Mouse (Mus musculus) fibroblast of lung, adult 2 months (primary cell): ENCODE measurements around the gene Slit2.

ENCODE experiments used
- DNase-seq: peaks from one replicate; pipeline ENCODE4 v3.0.0-alpha.2; 2011; ENCODE audit warnings: low read depth

Slit2 gene

GRCm38 (mm10) chr5:48050637-48051314, 67.8 kb downstream of the Slit2 start:
- no peak for DNase-seq

- DNase-seq: no peak
Measured at GRCm38 (mm10) chr5:48058612-48059011, 75.7 kb downstream of the Slit2 start.

DNA sequence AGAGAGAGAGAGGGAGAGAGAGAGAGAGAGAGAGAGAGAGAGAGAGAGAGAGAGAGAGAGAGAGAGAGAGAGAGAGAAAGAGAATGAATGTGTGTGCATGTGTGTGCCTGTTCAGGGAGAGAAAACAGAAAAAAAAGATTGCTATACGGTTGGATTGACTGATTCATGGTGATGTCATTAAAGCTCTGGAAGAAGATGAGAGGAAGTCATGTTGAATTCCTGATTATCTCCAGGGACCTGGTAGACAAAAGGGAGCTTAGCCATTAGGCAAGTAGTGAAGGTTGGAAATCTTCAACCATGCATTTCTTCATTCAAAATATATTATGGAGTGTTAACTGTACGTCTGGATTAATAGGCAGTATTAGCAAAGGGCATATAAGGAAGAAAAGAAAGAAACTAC, 77.8 kb downstream of the Slit2 start:
- no peak for DNase-seq

DNA sequence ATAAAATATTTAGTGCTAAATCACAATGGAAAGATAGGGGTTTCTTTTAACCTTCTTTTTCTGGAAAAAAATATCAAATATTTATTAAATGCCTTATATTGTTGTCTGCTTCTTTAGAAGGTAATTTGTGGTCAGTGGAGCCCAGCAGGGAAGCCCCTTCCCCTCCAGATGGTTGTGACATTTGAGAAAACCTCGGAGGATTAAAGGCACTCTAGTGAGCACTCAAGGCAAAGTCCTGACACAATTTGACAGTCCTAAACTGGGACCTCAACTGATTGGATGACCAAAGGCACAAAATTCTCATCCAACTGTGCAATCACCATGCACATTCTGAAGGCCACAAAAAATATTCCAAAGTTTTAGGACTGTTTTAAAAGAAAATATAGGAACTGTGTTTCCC, 95.8 kb downstream of the Slit2 start:
- no peak for DNase-seq

DNA sequence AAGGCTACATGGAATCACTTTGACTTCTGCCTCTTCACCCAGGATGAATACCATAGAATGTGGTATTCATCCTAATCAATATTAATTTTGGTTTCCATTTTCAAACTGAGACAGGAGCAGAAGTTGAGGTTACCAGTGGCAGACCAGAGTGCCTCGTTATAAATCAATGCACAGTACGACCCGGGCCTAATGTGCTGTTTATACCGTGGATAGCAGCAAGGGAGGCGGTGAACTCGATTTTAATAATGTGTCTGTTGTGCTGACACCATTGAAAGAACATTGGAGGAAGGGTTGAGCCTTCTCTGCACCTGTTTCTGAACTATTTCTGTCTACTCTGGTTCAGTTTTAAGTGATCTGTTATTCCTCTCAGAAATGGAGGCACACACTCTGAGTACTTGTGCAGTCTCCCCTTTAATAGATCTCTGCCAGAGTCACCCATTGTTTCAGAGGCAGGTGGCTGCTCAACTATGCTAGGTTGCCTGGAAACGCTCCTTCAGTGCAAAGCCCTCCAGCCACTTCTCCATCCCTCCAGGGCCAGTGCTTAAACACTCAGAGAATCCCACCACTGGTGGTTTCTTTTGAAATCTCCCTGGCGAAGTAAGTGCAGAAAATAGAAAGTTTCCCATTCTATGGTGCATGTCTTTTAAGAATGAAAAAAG, 98.4 kb downstream of the Slit2 start:
- DNase-seq: no peak

DNA sequence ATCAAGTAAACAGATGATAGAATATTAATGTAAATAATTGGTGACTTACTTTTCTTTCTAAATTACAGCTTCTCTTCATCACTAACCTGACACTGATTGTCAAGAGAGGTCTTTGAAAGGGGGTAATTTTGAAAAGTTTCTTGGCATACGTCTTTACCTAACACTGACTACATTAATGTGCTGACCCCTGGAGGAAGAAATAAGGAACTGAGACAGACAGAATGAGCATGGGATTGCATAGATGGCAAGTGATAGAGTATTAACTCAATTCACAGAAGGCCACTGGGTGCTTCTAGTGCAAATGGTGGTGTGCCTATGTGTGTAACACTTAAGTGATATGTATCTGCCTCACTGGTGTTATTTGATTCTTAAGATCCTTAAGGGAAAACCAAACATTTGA, 130.5 kb downstream of the Slit2 start:
- no peak for DNase-seq

DNA sequence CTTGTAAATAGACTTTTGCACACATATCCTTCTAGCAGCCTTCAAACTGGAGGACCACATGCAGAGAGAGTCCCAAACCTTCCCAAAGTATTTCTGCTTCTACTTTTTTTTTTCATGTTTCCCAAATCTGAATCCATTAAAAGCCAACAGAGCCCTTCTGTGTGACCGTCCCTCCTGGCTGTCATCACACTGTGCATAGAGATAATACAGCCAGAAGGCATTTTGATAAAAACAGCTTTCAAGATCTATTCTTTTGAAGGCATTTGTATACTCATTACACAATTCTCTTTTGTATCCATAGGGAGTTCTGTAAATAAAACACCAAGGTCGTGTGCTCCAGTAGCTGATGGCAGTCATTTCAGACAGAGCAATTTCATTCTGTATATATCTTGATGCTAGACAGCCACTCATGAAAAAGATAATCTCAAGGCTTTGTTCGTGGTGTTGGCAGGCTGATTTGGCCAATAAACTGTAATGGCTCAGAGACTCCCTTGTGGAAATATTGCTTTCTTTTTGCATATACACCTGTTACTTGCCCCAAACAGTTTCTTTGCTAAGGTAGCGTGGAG, 132.1 kb downstream of the Slit2 start:
- DNase-seq: no peak

GRCm38 (mm10) chr5:48122651-48123050, 139.7 kb downstream of the Slit2 start:
- no peak for DNase-seq

- peak; percentile 31 for DNase-seq
Measured at GRCm38 (mm10) chr5:48125770-48126423, 143.0 kb downstream of the Slit2 start.

- no peak for DNase-seq
Measured at GRCm38 (mm10) chr5:48129981-48130380, 147.0 kb downstream of the Slit2 start.

DNA sequence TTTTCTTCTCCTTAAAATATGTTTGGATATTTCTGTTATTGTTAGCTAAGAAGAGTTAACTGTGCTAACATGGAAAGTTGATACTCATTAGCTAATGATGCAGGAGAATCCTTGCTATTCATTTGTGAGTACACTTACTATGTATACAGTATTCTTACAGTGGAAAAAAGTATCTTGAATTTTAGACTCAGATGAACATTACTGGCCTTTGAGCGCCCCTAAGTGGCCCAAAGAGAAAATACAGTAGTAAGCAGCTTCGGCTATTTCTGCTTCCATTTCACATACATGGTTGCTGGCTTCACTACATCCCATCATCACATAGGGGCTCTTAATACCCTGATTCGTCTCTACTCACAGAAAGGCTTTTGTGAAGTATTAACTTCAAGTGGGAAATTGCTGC, 153.6 kb downstream of the Slit2 start:
- peak; percentile 22 for DNase-seq

GRCm38 (mm10) chr5:48138849-48139487, 156.0 kb downstream of the Slit2 start:
- no peak for DNase-seq

DNA sequence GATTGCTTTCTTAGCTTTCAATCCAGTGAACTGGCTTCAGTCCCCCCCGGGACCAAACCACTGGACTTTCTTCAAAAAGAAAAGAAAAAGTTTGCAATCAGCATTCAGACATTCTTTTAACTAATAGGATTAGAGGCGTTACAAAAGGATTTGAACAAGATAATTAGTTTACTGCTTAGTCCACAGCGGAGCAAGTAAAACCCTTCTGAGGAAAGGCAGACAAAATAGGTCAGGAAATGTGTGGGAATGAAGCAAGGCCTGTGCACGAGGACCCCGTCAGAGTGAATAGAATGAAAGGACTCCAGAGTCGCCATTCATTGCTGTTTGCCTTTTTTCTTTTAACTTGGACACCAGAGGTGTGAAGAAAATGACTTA, 156.5 kb downstream of the Slit2 start:
- no peak for DNase-seq

GRCm38 (mm10) chr5:48146082-48146481, 163.1 kb downstream of the Slit2 start:
- no peak for DNase-seq

- no peak for DNase-seq
Measured at GRCm38 (mm10) chr5:48160829-48161228, 177.9 kb downstream of the Slit2 start.

GRCm38 (mm10) chr5:48181646-48182302, 198.8 kb downstream of the Slit2 start:
- no peak for DNase-seq

- DNase-seq: no peak
Measured at GRCm38 (mm10) chr5:48184358-48184757, 201.4 kb downstream of the Slit2 start.

DNA sequence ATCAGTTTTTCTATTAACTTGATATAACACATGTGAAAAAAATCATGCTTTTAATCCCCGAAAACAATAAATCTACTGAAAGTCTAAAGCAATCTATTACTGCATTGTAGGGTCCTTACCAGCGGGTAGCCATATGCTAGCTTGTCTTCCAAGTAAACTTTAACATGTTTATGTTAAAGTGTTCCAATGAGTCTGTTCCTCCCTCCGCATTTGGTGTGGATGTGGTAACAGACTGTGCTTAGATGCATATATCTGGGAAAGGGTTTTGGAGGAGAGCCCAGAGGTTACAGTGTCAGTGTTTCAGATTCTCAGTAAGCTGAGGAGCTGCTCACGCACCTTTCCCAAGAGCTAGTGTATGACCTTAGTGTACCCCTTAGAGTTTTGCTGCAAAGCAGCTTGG, 204.9 kb downstream of the Slit2 start:
- DNase-seq: no peak

DNA sequence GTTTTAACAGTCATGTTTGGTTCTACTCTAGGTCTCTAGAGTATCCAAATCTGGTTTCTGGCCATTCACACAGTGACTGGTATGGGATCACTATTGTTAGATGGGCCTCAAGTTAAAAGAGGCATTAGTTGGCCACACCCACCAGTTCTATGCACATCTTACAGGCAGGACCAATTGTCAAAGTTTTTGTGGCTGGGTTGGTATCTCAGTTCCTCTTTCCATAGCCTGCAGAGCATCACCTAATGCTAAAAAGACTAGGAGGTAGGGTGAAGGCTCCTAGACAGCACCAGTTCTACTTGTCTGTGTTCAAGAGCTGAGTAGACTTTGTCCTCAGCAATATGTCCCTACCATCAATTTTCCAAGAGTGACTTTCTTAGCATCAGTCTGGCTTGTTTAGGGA, 216.4 kb downstream of the Slit2 start:
- DNase-seq: no peak

DNA sequence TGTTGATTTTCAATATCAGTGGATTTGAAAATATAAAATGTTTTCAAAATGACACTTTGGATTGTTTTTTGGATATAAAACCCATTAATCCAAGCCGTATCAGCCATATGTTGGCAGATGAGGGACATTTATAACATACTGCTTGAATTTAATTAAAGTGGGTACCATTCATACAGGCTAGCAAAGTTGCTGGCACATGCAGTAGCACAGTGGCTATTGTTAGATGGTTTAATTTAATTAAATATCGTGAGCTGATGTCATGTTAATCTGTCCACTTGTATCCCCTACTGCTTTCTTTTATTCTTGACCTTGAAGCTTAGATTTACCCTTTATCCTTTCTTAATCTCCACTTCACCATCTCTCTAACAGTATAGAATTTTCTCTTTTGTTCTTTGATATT, 232.3 kb downstream of the Slit2 start:
- DNase-seq: no peak

DNA sequence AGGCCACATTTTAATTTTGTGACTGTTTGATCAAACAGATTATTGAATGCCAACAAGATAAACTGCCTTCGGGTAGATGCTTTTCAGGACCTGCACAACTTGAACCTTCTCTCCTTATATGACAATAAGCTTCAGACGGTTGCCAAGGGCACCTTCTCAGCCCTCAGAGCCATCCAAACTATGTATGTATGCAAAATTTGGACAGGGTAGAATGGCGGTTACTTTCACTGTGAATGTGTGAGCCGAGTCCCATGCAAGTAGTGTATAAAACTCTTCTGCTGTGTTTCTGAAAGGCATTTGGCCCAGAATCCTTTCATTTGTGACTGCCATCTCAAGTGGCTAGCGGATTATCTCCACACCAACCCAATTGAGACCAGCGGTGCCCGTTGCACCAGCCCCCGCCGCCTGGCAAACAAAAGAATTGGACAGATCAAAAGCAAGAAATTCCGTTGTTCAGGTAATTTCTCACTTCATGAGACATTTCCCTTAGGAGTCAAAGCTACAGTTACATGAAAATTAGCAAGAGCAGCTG, 236.8 kb downstream of the Slit2 start:
- DNase-seq: no peak

DNA sequence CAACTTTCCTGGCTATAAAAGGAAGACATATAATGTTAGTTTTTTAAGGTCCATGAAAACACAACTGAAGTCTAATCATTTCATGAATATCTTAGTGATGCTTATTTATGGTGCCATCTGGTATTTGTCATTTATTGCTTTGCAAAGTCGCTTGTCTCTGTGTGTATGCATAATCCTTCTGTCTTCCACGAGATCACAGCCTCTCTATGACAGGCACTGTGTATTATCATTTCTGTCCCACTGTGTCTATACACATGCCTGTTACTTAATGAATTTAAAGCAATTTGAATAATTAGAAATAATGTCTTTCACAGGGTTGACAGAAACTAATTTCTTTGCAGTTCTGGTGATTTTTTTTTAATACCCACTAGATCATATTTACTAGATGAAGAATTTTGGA, 242.6 kb downstream of the Slit2 start:
- DNase-seq: no peak
